Mouse (Mus musculus) skeletal muscle tissue, adult 2 months (tissue): ENCODE results near the gene Fbxo46.

Experiments
- DNase-seq: peaks from one replicate; pipeline ENCODE4 v3.0.0-alpha.2; 2012; ENCODE audit warnings: low read depth, low spot score

Fbxo46 gene

GRCm38 (mm10) chr7:19093174-19093521 is 26.5 kb upstream of the Fbxo46 start:
- peak; percentile 76 for DNase-seq

- DNase-seq: peak; percentile 96
Measured at GRCm38 (mm10) chr7:19093537-19094385, 25.9 kb upstream of the Fbxo46 start.

- no peak for DNase-seq
Measured at GRCm38 (mm10) chr7:19094471-19094825, 25.2 kb upstream of the Fbxo46 start, which contains the start of gene Six5. TSS of gene Six5 (plus strand) at chr7:19094594.

- no peak for DNase-seq
Measured at GRCm38 (mm10) chr7:19094826-19095750, 24.6 kb upstream of the Fbxo46 start.

GRCm38 (mm10) chr7:19095751-19096110 is 23.9 kb upstream of the Fbxo46 start:
- DNase-seq: no peak

GRCm38 (mm10) chr7:19096421-19096976 is 23.2 kb upstream of the Fbxo46 start:
- DNase-seq: no peak

GRCm38 (mm10) chr7:19097217-19097616 is 22.4 kb upstream of the Fbxo46 start:
- no peak for DNase-seq

GRCm38 (mm10) chr7:19097863-19098262 is 21.8 kb upstream of the Fbxo46 start:
- DNase-seq: no peak

GRCm38 (mm10) chr7:19098811-19099210 is 20.8 kb upstream of the Fbxo46 start:
- no peak for DNase-seq

GRCm38 (mm10) chr7:19100290-19100689 is 19.4 kb upstream of the Fbxo46 start:
- no peak for DNase-seq

- DNase-seq: no peak
Measured at GRCm38 (mm10) chr7:19103741-19104140, 15.9 kb upstream of the Fbxo46 start.

- no peak for DNase-seq
Measured at GRCm38 (mm10) chr7:19104486-19104885, 15.2 kb upstream of the Fbxo46 start.

GRCm38 (mm10) chr7:19107436-19107835 is 12.2 kb upstream of the Fbxo46 start:
- DNase-seq: no peak

GRCm38 (mm10) chr7:19109565-19109964 is 10.1 kb upstream of the Fbxo46 start:
- no peak for DNase-seq

GRCm38 (mm10) chr7:19118028-19118771 is 1.5 kb upstream of the Fbxo46 start, which contains the start of gene Gm4969:
TSS of gene Gm4969 (minus strand) at chr7:19118368.
- no peak for DNase-seq

- DNase-seq: no peak
Measured at GRCm38 (mm10) chr7:19119083-19119482, 576 bp upstream of the Fbxo46 start.

- no peak for DNase-seq
Measured at GRCm38 (mm10) chr7:19121686-19122085, 2.0 kb downstream of the Fbxo46 start.

- DNase-seq: no peak
Measured at GRCm38 (mm10) chr7:19124713-19125112, 5.1 kb downstream of the Fbxo46 start.

GRCm38 (mm10) chr7:19127744-19128143 is 8.1 kb downstream of the Fbxo46 start:
- DNase-seq: no peak

GRCm38 (mm10) chr7:19129396-19129795 is 9.7 kb downstream of the Fbxo46 start:
- DNase-seq: no peak

- no peak for DNase-seq
Measured at GRCm38 (mm10) chr7:19130657-19131056, 11.0 kb downstream of the Fbxo46 start.
